Mouse (Mus musculus) spleen, adult 2 months (tissue): ENCODE data around the gene Tyro3. TPM values are rescaled to one million over a fixed set of nuclear protein-coding genes. Genes with fewer than 3 reads are reported as not detected.
A peak's percentile ranks its signal among the peaks of the same experiment; 100 is the strongest.

Experiments
- DNase-seq, 2 experiments: peaks; one replicate each; pipeline versions ENCODE4 v3.0.0 to v3.0.0-alpha.2; 2012 to 2021; ENCODE audit warnings: low spot score in 2 of 2, low read depth in 1 of 2
- H3K27ac ChIP-seq: fragments of 200-500 bp; 2 replicates; pipeline ENCODE4 v1.5.1; 2012; ENCODE audit warnings: low read length, inconsistent platforms; ENCODE audit not compliant: insufficient read depth
- H3K27me3 ChIP-seq: fragments of 200-500 bp; 2 replicates; pipeline ENCODE4 v1.6.1; 2012; ENCODE audit warnings: mild to moderate bottlenecking, moderate library complexity, low read length, inconsistent platforms; ENCODE audit not compliant: control insufficient read depth, insufficient read depth
- H3K36me3 ChIP-seq: fragments of 200-500 bp; 2 replicates; pipeline ENCODE4 v1.6.1; 2012; ENCODE audit warnings: mild to moderate bottlenecking, low read length, inconsistent platforms; ENCODE audit not compliant: control insufficient read depth, insufficient read depth
- H3K4me1 ChIP-seq: fragments of 200-500 bp; 2 replicates; pipeline ENCODE4 v1.6.1; 2011; ENCODE audit warnings: inconsistent platforms; ENCODE audit not compliant: control insufficient read depth, insufficient read depth, insufficient read length
- H3K4me3 ChIP-seq: fragments of 200-500 bp; 2 replicates; pipeline ENCODE4 v1.5.1; 2011; ENCODE audit warnings: mild to moderate bottlenecking, inconsistent platforms; ENCODE audit not compliant: insufficient read depth, insufficient read length; ENCODE audit errors: extremely low read depth
- CTCF ChIP-seq: fragments of 200-500 bp; IDR thresholded peaks from 2 replicates; pipeline ENCODE4 v1.5.1; 2011; ENCODE audit warnings: mild to moderate bottlenecking, inconsistent platforms; ENCODE audit not compliant: insufficient read depth, insufficient read length, insufficient replicate concordance; ENCODE audit errors: extremely low read depth
- POLR2A ChIP-seq: fragments of 200-500 bp; IDR thresholded peaks from 2 replicates; pipeline ENCODE4 v1.6.1; 2011; ENCODE audit warnings: low read depth, low read length, inconsistent platforms
- WGBS: fragments of 180-500 bp; shearing (Covaris S2); methylation state at CpG from one replicate; pipeline ENCODE4 v1.1.7; 2018; 5-methylcytosine and 5-hydroxymethylcytosine counted together
- polyA plus RNA-seq: library from polyadenylated mRNA; depleted of rRNA; stranded (reverse); fragments of >200 nt; gene quantifications from 2 replicates; pipeline ENCODE4 v1.2.3, GENCODE M21; 2012

The Tyro3 gene
- polyA plus RNA-seq, 1 experiment = 1.7 TPM

DNA sequence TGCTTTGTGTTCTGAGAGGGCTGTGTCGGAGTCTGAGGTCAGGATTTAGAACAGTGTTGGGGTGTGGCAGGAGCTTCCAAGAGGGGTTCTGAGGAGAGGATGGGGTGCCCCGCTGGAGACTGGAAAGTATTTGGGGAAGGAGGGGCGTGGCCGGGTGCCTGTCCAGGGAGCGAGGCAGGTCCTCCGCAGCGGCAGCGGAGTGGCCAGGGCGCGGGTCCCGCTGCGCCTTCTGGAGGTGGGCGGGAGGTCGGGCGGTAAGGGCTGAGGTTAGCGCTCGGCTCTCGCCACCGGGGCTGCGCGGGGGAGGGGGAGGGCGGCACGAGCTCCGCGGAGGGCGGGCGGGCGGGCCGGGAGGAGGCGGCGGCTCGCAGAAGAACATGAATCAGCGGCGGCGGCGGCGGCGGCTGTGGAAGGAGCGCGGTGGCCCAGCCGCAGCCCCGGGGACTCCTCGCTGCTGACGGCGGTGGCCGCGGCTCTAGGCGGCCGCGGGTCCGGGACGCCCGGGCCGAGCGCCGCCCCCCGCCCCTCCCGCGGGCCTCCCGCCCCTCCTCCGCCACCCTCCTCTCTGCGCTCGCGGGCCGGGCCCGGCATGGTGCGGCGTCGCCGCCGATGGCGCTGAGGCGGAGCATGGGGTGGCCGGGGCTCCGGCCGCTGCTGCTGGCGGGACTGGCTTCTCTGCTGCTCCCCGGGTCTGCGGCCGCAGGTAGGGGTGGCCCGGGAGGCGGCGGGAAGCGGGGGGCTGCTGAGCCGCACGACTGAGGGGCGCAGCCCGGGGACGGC is 1.8 kb downstream of the Tyro3 start:
- Histone ChIP-seq H3K4me3 (peak overlapping the region; percentile 59), H3K36me3 (no peaks in the 10 kb centered on the region), H3K4me1 (peaks cover 7% of the 10 kb centered on the region), H3K27me3 (peaks cover 13% of the 10 kb centered on the region), H3K27ac (no peak overlapping the region)
- peak in 1 of 2 experiments; percentile 17 for DNase-seq
- under 1% methylated on average over 44 of the region's 89 CpGs for WGBS
- TF ChIP-seq CTCF (no peak), POLR2A (no peak)

DNA sequence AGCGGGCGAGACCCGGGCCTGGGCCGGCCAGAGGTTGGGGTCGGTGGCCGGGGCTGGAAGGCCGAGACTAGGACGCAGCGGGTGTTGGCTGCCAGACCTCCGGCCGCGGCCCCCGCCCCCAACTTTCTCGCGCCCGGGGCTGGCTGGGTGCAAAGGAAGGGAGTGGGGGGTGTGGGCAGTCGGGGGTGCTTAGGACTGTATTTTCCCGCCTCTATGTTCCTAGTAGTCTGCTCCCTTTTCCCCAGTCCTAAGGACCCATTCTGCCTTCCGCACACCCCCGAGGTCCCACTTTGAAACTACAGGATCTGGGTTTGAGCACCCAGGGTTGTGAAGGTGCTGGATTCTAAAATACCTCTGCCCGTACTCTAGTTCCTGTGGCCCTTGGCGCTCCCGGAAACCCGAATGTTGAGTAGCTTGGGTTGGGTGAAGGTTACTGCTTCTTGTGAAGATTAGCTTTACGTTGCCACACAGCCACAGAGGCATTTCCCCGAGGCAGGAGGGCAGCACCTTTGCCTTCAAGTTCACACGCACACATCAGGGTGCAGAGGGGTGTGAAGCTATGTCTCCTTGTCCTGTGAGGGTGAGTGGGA is 2.5 kb downstream of the Tyro3 start:
- Histone ChIP-seq H3K27me3 (peaks cover 13% of the 10 kb centered on the region), H3K4me3 (peak overlapping the region; percentile 59), H3K27ac (no peak overlapping the region), H3K36me3 (no peaks in the 10 kb centered on the region), H3K4me1 (peaks cover 7% of the 10 kb centered on the region)
- TF ChIP-seq CTCF = no peak
- TF ChIP-seq POLR2A = no peak
- 2% methylated on average over 26 of the region's 27 CpGs for WGBS
- peak in 1 of 2 experiments; percentile 13 for DNase-seq

DNA sequence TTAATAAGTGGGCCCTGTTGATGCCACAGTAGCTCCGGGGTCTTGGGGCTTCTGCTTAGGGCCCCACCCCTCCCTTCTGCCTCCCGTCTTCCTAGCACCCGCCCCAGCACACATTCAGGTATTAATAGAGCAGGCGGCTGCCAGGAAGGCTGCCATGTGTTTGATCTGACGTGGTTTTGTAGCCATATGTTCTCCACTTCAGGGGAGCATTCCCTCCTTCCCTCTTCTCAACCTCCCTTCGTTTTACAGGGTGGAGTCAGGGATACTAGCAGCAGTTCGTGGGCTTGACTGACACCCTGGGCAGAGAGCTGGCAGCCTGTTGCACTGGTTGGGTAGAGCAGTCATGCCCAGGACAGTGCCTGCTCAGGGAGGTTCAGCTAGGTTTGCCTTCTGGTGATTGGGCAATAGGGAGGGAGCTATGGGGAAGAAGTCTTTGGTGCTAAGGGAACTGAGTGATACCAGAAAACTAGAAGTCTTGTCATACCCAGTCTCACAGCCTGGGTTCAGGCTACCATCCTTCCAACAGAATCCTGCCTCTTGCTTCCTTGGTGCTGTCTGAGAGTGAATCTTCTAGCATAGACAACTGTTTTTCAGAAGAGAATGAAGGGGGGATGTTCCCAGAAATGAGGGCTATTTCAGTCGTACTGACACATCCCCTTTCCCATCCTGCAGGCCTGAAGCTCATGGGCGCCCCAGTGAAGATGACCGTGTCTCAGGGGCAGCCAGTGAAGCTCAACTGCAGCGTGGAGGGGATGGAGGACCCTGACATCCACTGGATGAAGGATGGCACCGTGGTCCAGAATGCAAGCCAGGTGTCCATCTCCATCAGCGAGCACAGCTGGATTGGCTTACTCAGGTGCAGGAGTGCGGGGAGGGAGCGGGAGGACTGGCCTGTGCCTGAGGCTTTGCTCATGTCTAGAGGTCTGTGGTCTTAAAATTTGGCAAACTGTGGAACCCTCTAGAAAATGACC is 3.6 kb downstream of the Tyro3 start:
- TF ChIP-seq CTCF = no peak
- no peak for TF ChIP-seq POLR2A
- Histone ChIP-seq H3K4me3 (no peak overlapping the region), H3K27ac (no peak overlapping the region), H3K36me3 (no peaks in the 10 kb centered on the region), H3K4me1 (peaks cover 7% of the 10 kb centered on the region), H3K27me3 (peaks cover 13% of the 10 kb centered on the region)
- no peak for DNase-seq
- 64% methylated on average over 15 of the region's 15 CpGs for WGBS

DNA sequence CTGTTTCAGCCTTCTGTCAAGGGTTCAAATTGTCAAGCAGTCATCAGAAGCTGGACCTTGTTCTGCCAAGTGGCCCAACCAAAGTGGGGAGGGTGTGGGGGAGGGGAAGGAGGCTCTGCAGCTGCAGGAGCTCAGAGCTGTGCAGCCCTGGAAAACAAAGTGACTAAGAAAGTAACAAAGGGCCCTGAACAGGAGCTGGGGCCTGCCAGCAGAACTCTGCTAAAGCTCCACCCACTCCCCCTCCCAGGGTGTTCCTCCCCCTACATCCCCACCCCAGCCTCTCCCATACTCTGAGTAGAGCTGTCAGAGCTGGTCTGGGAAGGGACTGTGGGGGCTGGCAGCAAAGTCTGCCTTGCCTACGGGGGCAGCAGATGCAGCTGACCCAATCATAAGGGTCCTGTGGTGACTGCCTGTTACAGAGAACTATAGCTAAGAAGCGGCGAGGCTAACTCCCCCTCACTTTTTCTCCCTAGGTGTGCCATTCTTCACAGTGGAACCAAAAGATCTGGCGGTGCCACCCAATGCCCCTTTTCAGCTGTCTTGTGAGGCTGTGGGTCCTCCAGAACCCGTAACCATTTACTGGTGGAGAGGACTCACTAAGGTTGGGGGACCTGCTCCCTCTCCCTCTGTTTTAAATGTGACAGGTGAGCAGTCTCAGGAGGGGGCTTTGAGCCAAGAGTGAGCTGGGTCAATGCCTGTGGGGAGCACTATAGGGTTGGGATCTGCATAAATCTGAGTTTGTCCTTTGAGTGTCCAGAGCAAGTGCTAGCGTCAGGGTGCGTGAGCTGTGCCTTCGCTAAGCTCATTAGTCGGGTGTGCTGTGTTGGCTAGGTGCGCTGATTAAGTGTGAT is 5.5 kb downstream of the Tyro3 start:
- WGBS = 86% methylated on average over 10 of the region's 10 CpGs
- TF ChIP-seq CTCF (no peak), POLR2A (no peak)
- H3K36me3 ChIP-seq = no peaks in the 10 kb centered on the region
- peaks cover 13% of the 10 kb centered on the region for H3K27me3 ChIP-seq
- H3K4me3 ChIP-seq = no peak overlapping the region
- H3K4me1 ChIP-seq = peaks cover 7% of the 10 kb centered on the region
- no peak overlapping the region for H3K27ac ChIP-seq
- no peak for DNase-seq

DNA sequence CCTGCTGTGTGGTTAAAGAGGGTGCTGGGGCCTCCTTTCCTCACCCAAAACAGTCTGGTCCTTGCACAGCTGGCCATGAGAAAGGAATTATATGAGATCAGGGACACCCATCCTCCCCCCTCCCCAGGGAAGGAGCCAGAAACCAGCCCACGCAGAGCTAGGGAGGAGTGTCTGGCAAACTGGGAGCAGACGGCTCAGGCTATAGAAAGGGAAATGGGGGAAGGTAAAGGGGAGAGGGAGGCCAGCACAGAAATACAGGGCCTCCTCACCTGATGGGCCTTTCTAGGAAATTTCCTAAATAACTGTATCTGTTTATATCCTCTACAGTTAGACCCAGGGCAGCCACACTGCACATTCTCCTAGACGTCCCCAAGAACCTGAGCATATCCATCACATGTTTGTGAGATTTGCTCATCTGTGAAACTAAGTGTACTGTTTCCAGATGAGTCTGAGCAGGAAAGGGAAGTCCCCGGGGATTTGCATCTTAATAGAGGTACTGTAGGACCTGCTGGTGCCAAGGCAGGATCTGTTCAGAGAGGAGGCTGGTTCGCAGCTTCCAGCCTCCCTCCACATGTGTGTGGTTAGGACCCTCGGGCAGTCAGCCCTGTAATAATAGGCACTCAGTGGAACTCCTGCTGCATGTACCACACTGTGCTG is 6.2 kb downstream of the Tyro3 start:
- TF ChIP-seq POLR2A (no peak), CTCF (no peak)
- Histone ChIP-seq H3K27ac (no peak overlapping the region), H3K27me3 (peaks cover 13% of the 10 kb centered on the region), H3K36me3 (no peaks in the 10 kb centered on the region), H3K4me1 (peaks cover 7% of the 10 kb centered on the region), H3K4me3 (no peak overlapping the region)
- WGBS = 65% methylated on average over 6 of the region's 6 CpGs
- no peak for DNase-seq
